Mouse (Mus musculus): ENCODE results near the gene Ppa2. TPM values are rescaled to one million over a fixed set of nuclear protein-coding genes. Genes with fewer than 3 reads are reported as not detected.

Ppa2 gene
- polyA plus RNA-seq, 1 experiment from 2014 or later = 91.7 TPM

DNA sequence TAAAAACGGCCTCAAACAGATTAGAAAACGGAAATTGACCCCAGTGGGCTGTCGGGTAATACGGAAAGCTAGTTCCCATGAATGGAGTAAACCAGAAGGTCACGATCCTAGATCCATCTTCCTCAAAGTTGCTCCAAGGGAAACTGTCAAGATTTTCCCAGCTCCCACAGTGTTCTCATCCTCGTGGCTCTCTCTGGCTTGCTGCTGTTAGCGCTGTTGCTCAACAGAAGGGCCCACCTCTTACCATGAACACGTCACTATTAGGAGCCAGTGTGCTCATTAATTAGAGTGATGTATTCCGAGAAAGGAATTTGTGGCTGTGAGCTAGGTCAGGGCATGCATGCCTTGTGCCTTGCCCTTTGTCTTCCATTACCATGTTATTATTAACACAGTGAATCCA, 72.2 kb downstream of the Ppa2 start:
- Histone ChIP-seq H3K9me3 (ENCODE audit: control insufficient read depth, low read depth, low read length) (peaks cover 8% of the 10 kb centered on the region; the same call in 1 of the 2 replicates), H3K36me3 (ENCODE audit: control insufficient read depth, insufficient read depth, low read length) (peaks cover 4% of the 10 kb centered on the region; the same call in 1 of the 2 replicates), H3K27ac (ENCODE audit: low read length) (no peak overlapping the region), H3K4me3 (ENCODE audit: low read depth, low read length) (no peak overlapping the region), H3K4me1 (ENCODE audit: control insufficient read depth, insufficient read depth, low read length) (no peaks in the 10 kb centered on the region), H3K4me2 (replicated peaks; ENCODE audit: low read depth, low read length) (no peak overlapping the region), H3K9ac (replicated peaks; ENCODE audit: low read depth, low read length) (no peak overlapping the region), H3K27me3 (ENCODE audit: control insufficient read depth, insufficient read depth, low read length) (no peaks in the 10 kb centered on the region)
- no peak for ATAC-seq (ENCODE audit: insufficient number of reproducible peaks, insufficient read depth, low FRiP score, low read depth)
- 41% methylated on average over 9 of the region's 9 CpGs for WGBS

DNA sequence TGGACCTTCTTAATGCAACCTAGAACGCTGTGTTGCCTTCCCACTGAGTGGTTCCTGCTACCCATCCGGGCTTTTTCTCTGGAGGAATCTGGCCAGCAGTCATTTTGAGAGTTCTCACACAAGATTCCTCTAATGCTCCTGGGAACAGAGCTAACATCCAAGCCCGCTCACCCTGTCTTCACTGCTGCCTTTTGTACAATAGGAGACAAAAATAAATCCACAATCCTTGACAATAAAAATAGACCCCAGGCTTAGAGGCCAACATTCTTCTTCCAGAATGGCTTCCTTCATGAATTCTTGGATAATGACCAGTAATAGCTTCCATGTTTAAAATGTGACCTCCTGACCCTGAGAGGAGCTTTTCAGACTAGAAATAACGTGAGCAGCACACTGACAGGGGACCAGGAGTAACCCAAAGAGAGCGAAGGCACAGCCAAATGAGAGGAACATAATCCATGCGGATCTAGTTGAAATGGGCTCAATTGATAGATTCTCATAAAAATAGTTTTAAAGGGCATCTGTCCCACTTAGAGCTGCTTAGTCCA, 74.3 kb downstream of the Ppa2 start:
- Histone ChIP-seq H3K27ac (ENCODE audit: low read length) (no peak overlapping the region), H3K36me3 (ENCODE audit: control insufficient read depth, insufficient read depth, low read length) (no peaks in the 10 kb centered on the region), H3K4me2 (replicated peaks; ENCODE audit: low read depth, low read length) (no peak overlapping the region), H3K9ac (replicated peaks; ENCODE audit: low read depth, low read length) (no peak overlapping the region), H3K4me1 (ENCODE audit: control insufficient read depth, insufficient read depth, low read length) (no peaks in the 10 kb centered on the region), H3K9me3 (ENCODE audit: control insufficient read depth, low read depth, low read length) (no peaks in the 10 kb centered on the region; the same call in 1 of the 2 replicates), H3K4me3 (ENCODE audit: low read depth, low read length) (no peak overlapping the region), H3K27me3 (ENCODE audit: control insufficient read depth, insufficient read depth, low read length) (no peaks in the 10 kb centered on the region)
- WGBS = 65% methylated on average over 6 of the region's 6 CpGs
- no peak for ATAC-seq (ENCODE audit: insufficient number of reproducible peaks, insufficient read depth, low FRiP score, low read depth)

DNA sequence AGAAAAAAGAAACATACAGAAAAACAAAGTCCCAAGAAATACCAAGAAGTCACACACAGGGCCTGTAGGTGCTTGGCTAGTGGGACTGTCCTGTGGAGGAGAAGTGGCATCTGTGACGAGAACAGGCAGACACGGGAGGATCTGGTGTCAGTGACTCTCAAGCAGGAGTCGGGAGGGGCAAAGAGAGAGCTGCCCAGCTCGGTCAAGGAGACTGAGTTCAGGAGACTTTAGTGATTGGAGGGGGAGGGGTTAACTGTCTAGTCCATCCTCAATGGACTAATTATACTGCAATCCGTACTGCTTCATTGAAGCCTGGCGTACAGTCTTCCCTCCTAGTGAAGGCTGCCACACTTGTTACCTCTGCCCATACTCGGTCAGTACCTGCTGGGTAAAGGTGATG, 77.4 kb downstream of the Ppa2 start:
- H3K9ac ChIP-seq (replicated peaks; ENCODE audit: low read depth, low read length) = no peak overlapping the region
- no peak overlapping the region for H3K4me3 ChIP-seq (ENCODE audit: low read depth, low read length)
- H3K27ac ChIP-seq (ENCODE audit: low read length) = no peak overlapping the region
- H3K36me3 ChIP-seq (ENCODE audit: control insufficient read depth, insufficient read depth, low read length) = no peaks in the 10 kb centered on the region
- H3K4me1 ChIP-seq (ENCODE audit: control insufficient read depth, insufficient read depth, low read length) = no peaks in the 10 kb centered on the region
- H3K27me3 ChIP-seq (ENCODE audit: control insufficient read depth, insufficient read depth, low read length) = no peaks in the 10 kb centered on the region
- 75% methylated on average over 7 of the region's 7 CpGs for WGBS
- no peak overlapping the region for H3K4me2 ChIP-seq (replicated peaks; ENCODE audit: low read depth, low read length)
- H3K9me3 ChIP-seq (ENCODE audit: control insufficient read depth, low read depth, low read length) = no peaks in the 10 kb centered on the region
- ATAC-seq (ENCODE audit: insufficient number of reproducible peaks, insufficient read depth, low FRiP score, low read depth) = no peak

DNA sequence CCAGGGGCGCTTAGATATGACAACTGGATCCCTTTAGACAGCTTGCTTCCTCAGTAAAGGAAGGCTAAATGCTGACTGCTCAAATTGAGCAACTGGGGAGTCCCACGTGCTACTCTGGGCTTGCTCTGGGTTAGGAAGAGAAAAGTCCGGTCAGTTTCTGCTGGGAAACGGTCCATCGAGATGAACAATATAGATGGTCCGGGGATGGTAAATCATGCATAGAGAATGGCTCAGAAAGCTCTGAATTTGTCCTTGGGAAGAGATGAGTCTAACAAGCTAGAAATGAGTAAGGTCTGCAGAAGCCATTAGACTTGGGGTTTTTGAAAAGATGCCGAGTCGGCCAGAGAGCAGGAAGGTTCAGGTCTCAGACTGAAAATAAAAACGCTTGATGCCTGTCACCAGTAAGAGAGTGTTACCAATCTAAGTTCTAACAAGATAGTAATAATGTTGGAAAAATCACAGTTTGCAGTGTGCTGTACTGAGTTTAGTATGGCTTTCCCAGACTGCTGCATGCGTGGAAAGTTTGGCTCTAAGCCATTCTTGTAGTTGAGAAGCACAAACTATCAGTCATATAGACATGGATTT, 80.0 kb downstream of the Ppa2 start:
- no peaks in the 10 kb centered on the region for H3K27me3 ChIP-seq (ENCODE audit: control insufficient read depth, insufficient read depth, low read length)
- no peak for ATAC-seq (ENCODE audit: insufficient number of reproducible peaks, insufficient read depth, low FRiP score, low read depth)
- no peak overlapping the region for H3K9ac ChIP-seq (replicated peaks; ENCODE audit: low read depth, low read length)
- no peaks in the 10 kb centered on the region for H3K36me3 ChIP-seq (ENCODE audit: control insufficient read depth, insufficient read depth, low read length)
- no peak overlapping the region for H3K4me2 ChIP-seq (replicated peaks; ENCODE audit: low read depth, low read length)
- no peak overlapping the region for H3K27ac ChIP-seq (ENCODE audit: low read length)
- H3K9me3 ChIP-seq (ENCODE audit: control insufficient read depth, low read depth, low read length) = no peaks in the 10 kb centered on the region
- 92% methylated on average over 10 of the region's 10 CpGs for WGBS
- no peaks in the 10 kb centered on the region for H3K4me1 ChIP-seq (ENCODE audit: control insufficient read depth, insufficient read depth, low read length)
- H3K4me3 ChIP-seq (ENCODE audit: low read depth, low read length) = no peak overlapping the region

DNA sequence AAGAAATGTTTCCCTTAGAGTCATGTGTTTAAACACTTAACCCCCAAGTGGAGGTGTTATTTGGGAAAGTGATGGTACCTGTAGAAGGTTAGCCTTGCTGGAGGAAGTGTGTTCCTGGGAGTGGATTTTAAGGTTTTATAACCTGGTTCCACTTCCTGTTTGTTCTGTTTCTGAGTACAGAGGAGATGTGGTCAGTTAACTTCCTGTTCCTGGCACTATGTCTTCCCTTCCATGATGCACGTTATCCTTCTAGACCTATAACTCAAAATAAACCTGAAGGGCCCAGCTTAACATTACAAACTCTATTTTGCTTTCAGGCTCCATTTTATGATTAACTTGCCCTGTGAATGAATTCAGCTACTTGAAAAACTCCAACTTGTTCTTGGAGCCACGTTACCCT, 84.6 kb downstream of the Ppa2 start:
- no peak overlapping the region for H3K4me2 ChIP-seq (replicated peaks; ENCODE audit: low read depth, low read length)
- H3K4me3 ChIP-seq (ENCODE audit: low read depth, low read length) = no peak overlapping the region
- no peak overlapping the region for H3K27ac ChIP-seq (ENCODE audit: low read length)
- no peak for ATAC-seq (ENCODE audit: insufficient number of reproducible peaks, insufficient read depth, low FRiP score, low read depth)
- H3K9ac ChIP-seq (replicated peaks; ENCODE audit: low read depth, low read length) = no peak overlapping the region
- no peaks in the 10 kb centered on the region for H3K9me3 ChIP-seq (ENCODE audit: control insufficient read depth, low read depth, low read length)
- no peaks in the 10 kb centered on the region for H3K27me3 ChIP-seq (ENCODE audit: control insufficient read depth, insufficient read depth, low read length)
- H3K36me3 ChIP-seq (ENCODE audit: control insufficient read depth, insufficient read depth, low read length) = no peaks in the 10 kb centered on the region
- 79% methylated on average over 2 of the region's 2 CpGs for WGBS
- no peaks in the 10 kb centered on the region for H3K4me1 ChIP-seq (ENCODE audit: control insufficient read depth, insufficient read depth, low read length)

DNA sequence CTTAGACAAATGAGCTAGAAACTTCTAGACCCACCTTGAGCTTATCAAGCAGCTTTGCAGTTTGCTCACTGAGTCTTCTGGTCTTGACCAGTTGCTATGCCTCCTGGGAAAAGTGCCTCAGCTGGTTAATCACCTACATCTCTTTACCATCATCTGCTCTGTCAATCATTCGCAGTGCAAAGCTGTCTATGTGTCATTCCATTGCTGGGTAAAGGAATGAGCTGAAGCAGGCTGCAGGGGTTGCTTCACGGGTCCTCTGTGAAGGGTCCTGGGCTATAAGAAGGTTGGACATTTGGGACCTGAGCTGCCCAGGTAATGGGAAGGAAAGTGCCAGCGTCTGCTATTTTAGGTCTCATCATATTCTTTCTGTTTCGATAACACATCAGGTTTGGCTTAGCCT, 93.9 kb downstream of the Ppa2 start:
- H3K4me2 ChIP-seq (replicated peaks; ENCODE audit: low read depth, low read length) = no peak overlapping the region
- ATAC-seq (ENCODE audit: insufficient number of reproducible peaks, insufficient read depth, low FRiP score, low read depth) = no peak
- WGBS = 90% methylated on average over 4 of the region's 4 CpGs
- H3K36me3 ChIP-seq (ENCODE audit: control insufficient read depth, insufficient read depth, low read length) = no peaks in the 10 kb centered on the region
- H3K27me3 ChIP-seq (ENCODE audit: control insufficient read depth, insufficient read depth, low read length) = no peaks in the 10 kb centered on the region
- no peaks in the 10 kb centered on the region for H3K4me1 ChIP-seq (ENCODE audit: control insufficient read depth, insufficient read depth, low read length)
- no peak overlapping the region for H3K9ac ChIP-seq (replicated peaks; ENCODE audit: low read depth, low read length)
- H3K4me3 ChIP-seq (ENCODE audit: low read depth, low read length) = no peak overlapping the region
- H3K27ac ChIP-seq (ENCODE audit: low read length) = no peak overlapping the region
- no peaks in the 10 kb centered on the region for H3K9me3 ChIP-seq (ENCODE audit: control insufficient read depth, low read depth, low read length)

DNA sequence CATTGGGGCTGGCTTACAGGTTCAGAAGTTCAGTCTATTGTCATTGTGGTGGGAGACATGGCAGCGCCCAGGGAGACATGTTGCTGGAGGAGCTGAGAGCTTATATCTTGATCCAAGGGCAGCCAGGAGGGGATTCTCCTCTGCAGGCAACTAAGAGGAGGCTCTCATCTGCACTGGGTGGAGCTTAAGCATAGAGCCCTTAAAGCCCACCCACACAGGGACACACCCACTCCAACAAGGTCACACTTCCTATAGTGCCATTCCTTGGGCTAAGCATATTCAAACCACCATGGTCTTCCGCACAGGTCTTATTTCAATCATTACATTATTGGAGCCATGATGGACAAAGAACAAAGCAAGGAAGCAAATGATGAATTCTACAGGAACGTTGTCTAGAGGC, 95.7 kb downstream of the Ppa2 start:
- no peak overlapping the region for H3K27ac ChIP-seq (ENCODE audit: low read length)
- no peak for ATAC-seq (ENCODE audit: insufficient number of reproducible peaks, insufficient read depth, low FRiP score, low read depth)
- no peaks in the 10 kb centered on the region for H3K9me3 ChIP-seq (ENCODE audit: control insufficient read depth, low read depth, low read length)
- no peaks in the 10 kb centered on the region for H3K4me1 ChIP-seq (ENCODE audit: control insufficient read depth, insufficient read depth, low read length)
- H3K4me3 ChIP-seq (ENCODE audit: low read depth, low read length) = no peak overlapping the region
- no peaks in the 10 kb centered on the region for H3K36me3 ChIP-seq (ENCODE audit: control insufficient read depth, insufficient read depth, low read length)
- WGBS = 91% methylated on average over 3 of the region's 3 CpGs
- H3K27me3 ChIP-seq (ENCODE audit: control insufficient read depth, insufficient read depth, low read length) = no peaks in the 10 kb centered on the region
- no peak overlapping the region for H3K4me2 ChIP-seq (replicated peaks; ENCODE audit: low read depth, low read length)
- no peak overlapping the region for H3K9ac ChIP-seq (replicated peaks; ENCODE audit: low read depth, low read length)

DNA sequence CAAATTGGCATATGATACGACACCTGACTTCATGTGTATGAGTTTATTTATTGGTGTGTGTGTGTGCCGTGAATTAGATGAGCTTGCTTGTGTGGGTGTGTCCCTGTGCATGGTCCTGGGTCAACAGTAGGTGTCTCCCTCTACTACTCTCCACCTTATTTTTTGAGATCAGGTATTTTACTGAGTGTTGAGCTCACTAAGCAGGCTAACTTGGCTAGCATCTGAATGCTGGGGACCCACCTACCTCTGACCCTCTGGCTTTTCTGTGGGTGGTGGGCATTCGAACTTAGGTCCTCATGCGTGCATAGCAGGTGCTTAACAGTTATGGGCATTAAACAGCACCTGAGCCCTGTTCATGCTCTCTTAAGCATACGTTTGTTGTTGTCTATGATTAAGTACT, 96.3 kb downstream of the Ppa2 start:
- H3K9ac ChIP-seq (replicated peaks; ENCODE audit: low read depth, low read length) = no peak overlapping the region
- no peaks in the 10 kb centered on the region for H3K9me3 ChIP-seq (ENCODE audit: control insufficient read depth, low read depth, low read length)
- no peaks in the 10 kb centered on the region for H3K4me1 ChIP-seq (ENCODE audit: control insufficient read depth, insufficient read depth, low read length)
- no peaks in the 10 kb centered on the region for H3K36me3 ChIP-seq (ENCODE audit: control insufficient read depth, insufficient read depth, low read length)
- H3K4me2 ChIP-seq (replicated peaks; ENCODE audit: low read depth, low read length) = no peak overlapping the region
- no peak for ATAC-seq (ENCODE audit: insufficient number of reproducible peaks, insufficient read depth, low FRiP score, low read depth)
- no peak overlapping the region for H3K27ac ChIP-seq (ENCODE audit: low read length)
- no peak overlapping the region for H3K4me3 ChIP-seq (ENCODE audit: low read depth, low read length)
- H3K27me3 ChIP-seq (ENCODE audit: control insufficient read depth, insufficient read depth, low read length) = no peaks in the 10 kb centered on the region
- WGBS = 84% methylated on average over 5 of the region's 5 CpGs

DNA sequence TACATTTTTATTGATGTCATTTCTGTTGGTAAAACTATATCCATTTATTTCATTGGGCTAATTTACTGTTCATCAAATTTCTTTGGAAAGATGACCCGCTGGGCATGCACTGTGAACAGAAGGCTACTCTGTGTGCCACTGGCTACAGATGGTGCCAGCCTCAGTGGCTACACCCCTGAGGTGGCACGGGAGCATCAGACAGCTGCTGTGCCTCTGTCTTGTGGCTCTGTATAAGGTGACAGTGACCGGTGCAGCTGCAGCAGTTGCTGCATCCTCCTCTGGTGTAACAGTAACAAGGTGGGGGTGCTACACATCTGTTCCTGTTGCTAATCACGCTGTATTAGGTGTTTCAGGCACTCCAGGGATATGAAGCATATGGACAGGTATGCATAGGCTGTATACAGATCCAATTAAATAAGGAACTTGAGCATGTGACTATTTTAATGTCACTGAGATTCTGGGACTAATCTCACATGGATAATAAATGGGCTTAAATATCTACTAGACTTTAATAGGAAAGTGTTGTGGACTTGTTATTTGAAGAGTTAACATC, 101.3 kb downstream of the Ppa2 start:
- Histone ChIP-seq H3K4me3 (ENCODE audit: low read depth, low read length) (no peak overlapping the region), H3K4me1 (ENCODE audit: control insufficient read depth, insufficient read depth, low read length) (no peaks in the 10 kb centered on the region), H3K36me3 (ENCODE audit: control insufficient read depth, insufficient read depth, low read length) (no peaks in the 10 kb centered on the region), H3K27me3 (ENCODE audit: control insufficient read depth, insufficient read depth, low read length) (no peaks in the 10 kb centered on the region), H3K9ac (replicated peaks; ENCODE audit: low read depth, low read length) (no peak overlapping the region), H3K9me3 (ENCODE audit: control insufficient read depth, low read depth, low read length) (no peaks in the 10 kb centered on the region), H3K27ac (ENCODE audit: low read length) (no peak overlapping the region), H3K4me2 (replicated peaks; ENCODE audit: low read depth, low read length) (no peak overlapping the region)
- ATAC-seq (ENCODE audit: insufficient number of reproducible peaks, insufficient read depth, low FRiP score, low read depth) = no peak
- WGBS = 78% methylated on average over 4 of the region's 4 CpGs
